Mouse (Mus musculus) ES-E14 (cell line): ENCODE data around the gene Dcx.

Experiments used
- CHD2 ChIP-seq: IDR thresholded peaks from 2 replicates; pipeline ENCODE4 v1.6.1; 2014; ENCODE audit warnings: mild to moderate bottlenecking, low read depth, low read length, inconsistent platforms
- ZC3H11A ChIP-seq: IDR thresholded peaks from 2 replicates; pipeline ENCODE4 v1.6.1; 2012; ENCODE audit warnings: low read depth, mild to moderate bottlenecking, inconsistent platforms, low read length, borderline replicate concordance

DNA sequence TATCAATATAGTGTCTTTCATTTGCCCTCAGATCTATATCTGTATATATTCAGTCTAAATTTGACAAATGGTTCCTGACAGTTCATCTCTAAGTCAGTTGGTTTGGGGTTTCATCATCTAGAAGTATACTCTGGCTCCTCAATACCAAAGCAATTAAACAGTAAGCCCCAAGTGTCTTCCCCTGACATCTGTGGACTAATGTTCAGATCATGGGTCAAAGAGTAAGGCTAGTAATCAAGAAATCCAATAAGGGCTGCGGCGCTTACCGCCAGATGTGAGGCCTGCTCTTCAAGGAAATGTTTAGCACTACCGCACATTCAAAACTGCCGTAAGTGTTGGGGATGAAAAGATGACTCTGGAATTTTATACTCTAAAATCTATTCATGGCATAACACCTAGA is 36.2 kb downstream of the Dcx start:
- TF ChIP-seq ZC3H11A (no peak), CHD2 (no peak)
